Mouse (Mus musculus) cerebellum, adult 2 months (tissue): ENCODE results near the gene Hoxd9.

Experiments
- CTCF ChIP-seq: fragments of 200-500 bp; IDR thresholded peaks from 2 replicates; pipeline ENCODE4 v1.5.1; 2011; ENCODE audit warnings: low read depth, mild to moderate bottlenecking, control low read depth, low read length, moderate library complexity, borderline replicate concordance; ENCODE audit not compliant: insufficient read depth
- POLR2A ChIP-seq: fragments of 200-500 bp; IDR thresholded peaks from 2 replicates; pipeline ENCODE4 v1.6.1; 2011; ENCODE audit warnings: low read length, control low read depth, borderline replicate concordance; ENCODE audit not compliant: insufficient read depth

GRCm38 (mm10) chr2:74677106-74677505, 20.4 kb upstream of the Hoxd9 start:
- TF ChIP-seq POLR2A (no peak), CTCF (no peak)
